Mouse (Mus musculus): ENCODE data around the gene Zc2hc1b.
A peak's percentile ranks its signal among the peaks of the same experiment; 100 is the strongest.
"Not testable (repeated sequence)": the region's sequence is repeated elsewhere in the genome, so short reads cannot be mapped to it uniquely, and the experiment has no call there.

Zc2hc1b gene

DNA sequence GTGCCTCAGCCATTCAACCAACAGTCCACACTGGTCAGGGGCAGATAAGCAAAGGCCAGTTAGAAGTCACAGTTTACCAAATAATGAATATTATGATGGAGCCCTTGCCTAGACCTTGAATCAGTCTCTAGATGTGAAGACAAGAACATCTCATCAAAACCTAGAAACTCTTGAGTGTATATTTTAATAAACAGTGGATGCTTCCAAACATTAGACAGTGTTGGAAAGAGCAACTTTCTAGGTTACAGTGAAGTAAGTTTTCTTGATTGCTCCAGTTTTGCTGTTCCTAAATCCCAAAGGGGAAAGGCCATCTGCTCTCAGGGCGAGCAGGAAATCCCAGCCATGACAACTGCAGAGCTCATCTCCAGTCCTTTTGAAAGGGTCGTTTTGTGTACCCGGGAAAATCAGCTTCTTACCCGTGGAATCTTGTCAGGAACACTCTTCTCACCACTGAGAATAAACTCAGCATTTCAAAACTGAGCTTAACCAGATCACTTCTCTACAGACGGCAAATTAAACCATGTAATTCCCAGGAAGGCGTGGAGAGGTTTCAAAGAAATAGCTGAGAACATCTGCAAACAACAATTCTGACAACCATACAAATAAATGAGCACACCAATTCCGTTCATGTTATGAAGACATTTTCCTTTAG is at the start of gene Zc2hc1b:
TSS of gene Zc2hc1b (minus strand) at position 51 of the 652 bp plus-strand sequence.
- ATAC-seq (ENCODE audit: low TSS enrichment) = no peak

DNA sequence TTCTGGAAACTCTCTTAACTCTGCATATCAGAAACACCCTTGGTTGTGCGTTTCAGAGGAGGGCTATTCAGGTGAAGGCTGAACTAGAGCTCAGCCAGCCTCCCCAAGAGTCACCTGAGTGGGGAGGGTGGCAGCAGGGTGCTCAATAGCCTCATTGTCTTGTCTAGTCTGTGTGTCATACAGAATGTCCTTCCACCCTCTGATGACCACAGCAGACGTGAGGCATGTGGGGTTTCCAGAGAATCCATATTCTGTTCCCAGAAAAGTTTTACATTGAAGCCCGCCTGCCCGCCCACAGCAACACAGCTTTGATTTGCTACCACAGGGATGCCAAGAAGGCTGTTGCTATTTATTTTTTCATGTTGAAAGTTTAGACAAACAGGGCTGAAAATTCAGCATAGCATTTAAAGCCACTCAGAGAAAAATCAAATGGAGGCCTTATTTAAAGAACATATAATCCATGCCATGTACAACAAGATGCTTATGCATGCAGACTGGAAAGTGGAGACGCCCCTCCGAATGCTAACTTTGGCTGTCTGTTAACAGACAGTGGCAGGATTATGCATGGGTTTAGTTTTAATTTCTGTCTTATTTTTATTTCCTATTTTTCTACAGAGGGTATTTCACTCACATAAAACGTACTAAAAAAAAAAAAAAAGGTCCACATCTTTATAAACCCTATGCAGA is 47.7 kb upstream of the Zc2hc1b start:
- peak; percentile 34; the same call in 1 of the 2 replicates for ATAC-seq (ENCODE audit: low TSS enrichment)

DNA sequence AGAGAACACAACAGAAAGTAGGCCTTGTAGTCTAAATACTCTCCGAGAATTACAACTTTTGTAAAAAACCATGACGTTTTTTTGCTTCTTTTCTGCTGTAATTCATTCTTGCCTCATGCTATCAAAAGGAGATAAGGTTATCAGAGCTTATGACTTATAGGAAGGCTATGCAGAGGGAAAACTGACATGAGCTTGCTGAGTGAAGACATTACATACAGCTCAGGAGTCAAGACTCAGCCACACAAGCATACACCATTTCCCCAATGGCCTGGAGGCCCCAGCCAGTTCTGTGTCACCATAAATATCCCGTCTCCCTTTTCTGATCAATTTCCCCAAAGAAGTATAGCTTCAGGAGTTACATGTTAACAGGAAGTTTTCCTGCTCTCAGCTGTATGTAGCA is 44.3 kb upstream of the Zc2hc1b start:
- ATAC-seq (ENCODE audit: low TSS enrichment) = no peak

DNA sequence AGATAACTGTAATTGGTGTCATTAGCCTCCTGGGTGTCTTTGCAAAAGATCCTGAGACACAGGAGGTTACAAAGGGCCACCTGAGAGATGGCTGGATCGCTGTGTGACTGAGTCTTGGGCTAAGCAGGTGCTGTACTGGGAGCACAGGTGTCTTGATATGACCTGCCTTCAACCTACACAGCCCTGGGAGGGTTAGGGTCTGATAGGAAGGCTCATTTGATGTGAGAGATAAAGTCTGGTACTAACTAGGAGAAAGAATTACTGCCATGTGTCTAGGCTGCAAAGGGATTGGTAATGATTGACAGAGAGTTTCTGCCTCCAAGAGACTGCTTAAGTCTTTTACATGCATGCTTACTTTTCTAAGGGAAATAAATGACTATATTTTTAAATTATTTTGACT is 42.2 kb upstream of the Zc2hc1b start:
- ATAC-seq (ENCODE audit: low TSS enrichment) = no peak

DNA sequence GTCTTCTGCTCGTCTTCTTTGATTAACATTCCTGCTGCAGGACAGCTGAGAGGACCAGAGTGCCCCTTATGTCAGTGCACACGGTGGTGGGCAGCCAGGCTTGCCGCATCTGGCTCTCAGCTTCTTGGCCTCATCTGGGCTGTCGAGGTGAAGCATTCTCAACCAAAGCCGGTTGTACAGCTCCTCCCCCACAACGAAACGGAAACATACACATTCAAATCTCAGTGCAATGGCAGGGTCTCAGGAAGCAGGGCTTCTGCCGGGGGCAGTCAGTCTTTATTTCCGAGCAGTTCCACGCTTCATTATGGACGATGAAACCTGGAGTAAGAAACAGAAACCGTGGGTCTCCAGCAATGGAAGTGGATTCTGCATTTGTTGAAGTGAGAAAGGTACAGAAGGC is 36.1 kb upstream of the Zc2hc1b start:
- no peak for ATAC-seq (ENCODE audit: low TSS enrichment)

DNA sequence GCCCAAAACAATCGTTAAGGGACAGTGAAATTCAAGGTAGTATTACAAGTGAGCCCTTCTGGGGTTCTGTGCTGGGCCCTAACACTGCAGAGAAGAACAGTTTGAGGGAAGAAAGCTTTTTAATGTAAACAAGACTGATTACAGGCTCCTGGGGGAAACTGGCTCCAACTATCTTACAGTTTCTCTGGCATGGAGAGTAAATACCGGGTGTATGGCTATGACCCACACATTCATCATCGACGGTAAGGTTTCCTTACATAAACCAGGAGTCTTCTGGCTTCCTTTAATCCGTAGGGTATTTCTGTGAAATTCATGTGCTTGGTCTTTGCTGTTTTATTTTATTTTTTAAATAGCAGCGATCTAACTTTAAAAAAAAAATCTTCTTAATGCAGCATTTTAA is 35.0 kb upstream of the Zc2hc1b start:
- no peak for ATAC-seq (ENCODE audit: low TSS enrichment)

DNA sequence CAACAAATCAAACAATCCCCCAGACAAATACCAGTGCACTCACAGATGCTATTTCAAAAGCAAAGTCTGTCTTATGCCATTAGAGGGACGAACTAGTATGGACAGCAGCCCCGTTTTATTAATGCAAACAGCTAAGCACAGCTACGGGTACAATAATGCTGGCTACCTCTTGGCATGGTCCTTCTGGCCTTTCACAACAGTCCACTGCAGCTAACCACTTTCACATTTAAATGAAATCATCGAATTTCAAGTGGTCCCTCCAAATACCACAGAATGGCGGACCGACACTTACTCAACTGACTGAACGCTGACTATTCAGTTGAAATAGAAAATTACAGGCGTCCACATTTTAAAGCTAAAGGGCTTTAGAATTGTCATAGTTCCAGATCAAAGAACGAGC is 34.5 kb upstream of the Zc2hc1b start:
- no peak for ATAC-seq (ENCODE audit: low TSS enrichment)

DNA sequence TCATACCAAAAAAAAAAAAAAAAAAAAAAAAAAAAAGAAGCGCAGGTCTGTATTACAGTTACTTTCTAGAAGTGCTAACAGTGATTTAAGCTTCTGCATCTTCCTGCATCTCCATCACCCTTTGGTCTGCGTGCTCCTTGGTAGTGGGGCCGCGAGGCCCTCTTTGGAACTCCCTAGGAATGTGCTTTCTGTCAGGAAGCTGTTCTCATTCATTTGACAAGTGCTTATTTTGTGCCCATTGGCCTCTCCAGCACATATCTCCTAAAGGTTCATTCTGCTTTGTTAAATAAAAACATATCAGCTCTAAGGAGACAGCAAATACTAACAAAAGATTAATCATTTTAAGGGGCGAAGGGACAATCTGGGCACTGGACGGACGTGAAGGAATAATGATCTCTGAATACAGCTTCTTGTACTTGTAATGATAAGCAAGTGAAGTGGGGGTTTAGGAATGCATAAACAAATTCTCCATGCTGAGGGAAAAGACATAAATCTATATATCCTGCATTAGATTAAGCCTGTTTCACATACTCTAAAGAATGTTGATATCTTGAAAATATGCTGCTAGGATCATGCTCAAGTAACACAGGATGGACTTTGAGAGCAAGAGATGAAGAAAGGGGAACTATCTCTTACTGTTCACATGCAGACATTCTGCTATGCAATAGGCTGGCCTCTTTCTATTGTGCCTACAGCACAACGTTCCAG is 32.3 kb upstream of the Zc2hc1b start:
- ATAC-seq (ENCODE audit: low TSS enrichment) = no peak

DNA sequence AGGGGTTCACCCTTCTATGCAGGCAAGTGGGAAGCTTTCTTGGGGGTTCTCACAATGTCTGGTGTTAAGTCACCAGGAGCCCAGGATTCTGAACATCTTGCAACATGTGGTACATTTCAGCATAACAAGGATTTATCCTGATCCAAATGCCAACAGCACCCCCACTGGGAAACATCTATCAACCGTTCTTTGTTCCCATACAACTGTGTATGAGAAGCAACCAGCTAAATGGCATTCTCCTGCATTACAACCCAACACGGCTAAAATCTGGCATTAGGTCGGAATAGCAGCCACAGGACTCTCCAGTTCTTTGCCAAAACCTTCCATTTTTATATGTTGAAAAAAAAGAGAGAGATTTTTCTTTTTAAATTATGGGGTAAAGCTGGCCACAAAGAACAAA is 31.7 kb upstream of the Zc2hc1b start:
- ATAC-seq (ENCODE audit: low TSS enrichment) = no peak

DNA sequence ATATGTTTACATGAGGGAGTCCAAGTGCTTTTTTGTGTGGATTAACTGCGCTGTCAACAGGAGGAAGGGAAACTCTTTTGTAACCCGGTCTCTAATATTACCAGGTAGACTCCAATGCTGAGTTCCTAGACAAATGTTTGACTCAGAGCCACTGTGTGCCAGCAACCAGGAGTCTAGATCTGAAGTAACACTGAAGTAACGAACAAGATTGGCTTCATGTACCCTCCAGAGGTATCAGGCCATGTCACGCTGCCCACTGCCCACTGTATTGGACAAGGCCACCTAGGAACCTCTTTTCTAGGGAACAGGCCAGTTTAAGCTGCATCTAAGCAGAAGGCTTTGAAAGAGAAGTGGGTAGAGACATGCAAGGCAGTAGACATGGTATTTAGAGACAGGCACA is 31.2 kb upstream of the Zc2hc1b start:
- ATAC-seq (ENCODE audit: low TSS enrichment) = no peak

DNA sequence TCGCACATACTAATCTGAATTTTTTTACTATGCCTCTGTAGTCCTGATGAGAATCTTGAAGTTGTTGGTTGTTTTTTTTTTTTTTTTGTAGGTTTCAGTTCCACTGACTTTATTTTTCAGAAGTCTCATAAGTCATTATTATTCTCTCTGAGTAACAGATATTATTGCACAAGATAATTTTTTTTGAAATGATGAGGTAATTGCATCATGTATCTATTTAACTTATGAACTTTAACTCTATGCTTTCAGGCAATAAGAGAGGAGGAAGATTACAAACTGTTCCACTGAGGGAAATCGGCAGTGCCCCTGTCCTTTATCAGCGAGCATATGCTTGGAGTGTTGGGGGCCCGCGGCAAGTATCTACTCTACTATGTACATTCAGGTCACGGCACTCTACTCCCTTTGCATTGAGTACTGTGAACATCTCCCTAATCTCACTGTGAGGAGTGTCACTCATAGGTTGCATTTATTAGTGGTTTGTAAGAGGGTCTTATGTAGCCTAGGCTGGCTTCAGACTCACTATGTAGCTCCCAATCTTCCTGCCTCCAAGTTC is 24.0 kb upstream of the Zc2hc1b start:
- ATAC-seq (ENCODE audit: low TSS enrichment) = no peak

DNA sequence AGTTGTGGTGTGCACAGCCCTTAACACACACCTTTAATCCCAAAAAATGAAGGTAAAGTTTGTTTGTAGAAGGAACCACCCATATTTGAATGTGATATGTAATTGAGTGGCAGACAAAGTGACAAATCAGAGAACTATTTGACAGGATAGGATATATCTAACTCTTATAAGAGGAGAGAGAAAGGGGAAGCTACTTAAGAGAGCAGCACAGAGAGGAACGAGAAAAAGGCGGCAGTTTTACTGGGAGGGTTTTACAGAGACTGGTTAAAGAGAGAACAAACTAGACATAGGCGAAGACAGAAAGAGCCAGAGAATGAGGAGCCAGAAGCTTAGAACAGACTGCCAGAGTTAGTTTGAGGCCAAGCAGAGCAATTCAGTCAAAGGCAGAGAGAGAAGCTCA is 23.0 kb upstream of the Zc2hc1b start:
- ATAC-seq (ENCODE audit: low TSS enrichment) = no peak

DNA sequence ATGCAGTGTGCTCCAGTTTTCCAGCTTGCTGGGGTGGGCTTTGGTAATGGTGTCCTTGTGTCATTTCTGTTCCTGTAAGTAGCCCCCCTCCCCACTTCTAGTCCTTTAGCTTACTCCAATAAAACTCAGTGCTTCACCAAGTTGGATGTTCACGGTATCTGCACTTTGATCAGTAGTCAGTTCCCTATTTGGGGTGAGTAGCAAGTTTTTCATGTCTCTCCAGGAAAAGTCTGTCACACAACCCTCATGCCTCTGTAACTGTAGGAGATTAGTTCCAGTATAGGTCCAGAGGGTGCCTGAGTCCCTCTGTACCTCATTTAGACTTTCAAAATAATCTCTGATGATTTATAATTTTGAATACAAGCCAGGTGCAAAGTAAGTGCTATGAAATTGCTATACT is 21.4 kb upstream of the Zc2hc1b start:
- ATAC-seq (ENCODE audit: low TSS enrichment) = no peak

DNA sequence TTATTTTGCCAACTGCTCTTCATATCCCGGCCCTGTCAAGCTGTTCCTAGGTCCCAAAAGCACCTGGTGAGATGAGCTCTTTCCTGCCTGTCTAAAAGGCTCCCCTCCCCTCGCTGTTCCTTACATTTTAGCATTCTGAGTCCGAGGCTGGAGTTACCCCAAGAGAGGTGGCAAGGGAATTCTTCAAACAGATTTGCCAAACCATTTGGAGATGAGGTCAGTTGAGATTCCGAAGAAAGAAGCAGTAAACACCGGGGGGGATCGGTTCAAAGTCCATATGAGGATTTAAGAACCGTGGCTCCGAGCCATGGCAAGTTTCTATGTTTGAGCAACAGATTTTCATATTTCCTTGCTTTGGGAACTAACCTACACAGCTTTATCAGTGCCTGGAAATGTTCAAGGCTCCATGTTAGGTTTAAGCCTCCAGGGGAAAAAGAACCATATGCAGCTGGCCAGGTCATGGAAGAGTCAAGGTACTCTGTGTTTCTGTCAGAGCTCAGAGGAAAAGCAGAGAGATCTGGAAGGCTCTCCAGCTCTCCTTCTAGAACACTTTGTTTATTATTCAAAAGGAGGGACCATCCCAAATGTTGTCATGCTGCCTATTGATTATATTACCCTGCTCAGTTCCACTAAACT is 19.2 kb upstream of the Zc2hc1b start:
- ATAC-seq (ENCODE audit: low TSS enrichment) = no peak

DNA sequence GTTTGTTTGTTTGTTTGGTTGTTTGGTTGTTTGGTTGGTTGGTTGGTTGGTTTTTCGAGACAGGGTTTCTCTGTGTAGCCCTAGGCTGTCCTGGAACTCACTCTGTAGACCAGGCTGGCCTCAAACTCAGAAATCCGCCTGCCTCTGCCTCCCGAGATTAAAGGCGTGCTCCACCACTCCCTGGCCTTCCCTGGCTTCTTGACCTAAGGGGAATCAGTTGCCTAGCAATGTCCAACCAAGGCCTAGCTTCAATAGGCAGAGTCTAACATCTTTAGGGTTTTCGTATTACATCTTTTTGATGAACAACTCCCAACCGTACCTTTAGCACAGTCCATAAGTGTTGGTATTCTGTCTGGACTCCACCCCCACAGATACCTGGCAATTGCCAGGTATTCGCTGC is 15.7 kb upstream of the Zc2hc1b start:
- not testable (repeated sequence) for ATAC-seq (ENCODE audit: low TSS enrichment)

DNA sequence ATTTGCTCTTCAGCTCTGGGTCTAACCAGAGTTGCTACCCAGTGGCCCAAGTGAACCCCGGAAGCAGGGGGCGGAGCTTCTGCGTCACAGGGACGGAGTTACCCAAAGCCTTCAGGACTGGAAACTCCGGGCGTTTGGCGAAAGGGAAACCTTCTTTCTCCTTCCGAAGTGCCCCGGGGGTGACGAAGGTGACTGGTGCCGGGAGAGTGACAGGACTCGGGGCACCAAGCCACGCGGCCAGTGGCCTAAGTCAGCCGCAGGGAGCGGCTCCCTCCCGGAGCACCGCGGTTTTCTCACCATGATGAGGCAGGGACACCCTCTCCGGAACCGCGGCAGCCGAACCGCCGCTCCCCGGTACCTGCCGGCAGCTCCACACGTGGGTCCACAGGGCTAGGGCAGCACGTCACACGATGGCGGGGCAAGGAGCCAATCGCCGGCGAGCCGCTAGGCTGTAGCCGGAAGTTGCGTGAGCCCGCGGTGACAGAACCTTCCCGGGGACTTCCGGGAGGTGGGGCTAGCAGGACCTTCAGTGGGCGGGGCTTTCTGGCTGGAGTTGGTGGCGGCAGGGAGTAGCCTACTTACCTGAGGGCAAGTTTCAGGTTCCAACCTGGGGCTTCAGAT is 15.0 kb upstream of the Zc2hc1b start, which contains the start of gene Ltv1:
TSS of gene Ltv1 (minus strand) at position 438 of the 621 bp plus-strand sequence.
- ATAC-seq (ENCODE audit: low TSS enrichment) = peak; percentile 100

DNA sequence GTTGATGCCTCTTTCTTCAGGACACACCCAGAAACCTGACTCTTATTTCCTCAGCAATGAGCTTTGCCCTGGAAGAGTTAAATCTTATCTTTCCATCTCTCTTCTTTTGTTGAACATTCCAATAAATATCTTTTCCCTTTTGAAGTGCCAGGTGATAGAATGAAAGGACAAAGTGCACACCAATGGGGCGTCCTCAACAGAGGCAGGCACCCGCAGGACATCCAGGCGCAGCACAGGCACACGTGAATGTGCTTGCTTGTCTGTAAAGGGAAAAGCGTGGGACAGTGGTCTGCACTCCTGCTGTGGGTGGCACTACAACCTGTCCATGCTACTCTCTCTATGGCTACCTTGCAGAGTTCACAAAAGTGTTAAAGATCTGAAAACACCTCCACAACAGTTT is 12.1 kb upstream of the Zc2hc1b start:
- no peak for ATAC-seq (ENCODE audit: low TSS enrichment)

DNA sequence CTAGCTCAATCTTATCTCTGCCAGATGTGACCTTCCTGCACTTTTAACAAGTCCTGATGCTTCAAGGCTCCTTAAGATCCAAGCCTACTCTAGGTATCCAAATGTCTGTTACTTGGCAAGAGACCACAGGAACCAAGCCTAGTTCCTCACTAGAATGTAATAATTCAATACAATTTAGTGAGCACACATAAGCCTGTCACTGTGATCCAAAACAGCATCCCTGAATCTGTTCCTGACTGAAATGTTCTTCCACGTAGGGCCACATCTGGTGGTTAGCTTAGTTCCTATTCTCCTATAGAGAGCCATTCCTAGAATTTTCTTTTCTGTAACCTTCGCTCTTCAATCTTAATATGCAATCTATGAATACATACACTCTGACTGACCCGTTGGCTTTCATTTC is 8.9 kb upstream of the Zc2hc1b start:
- no peak for ATAC-seq (ENCODE audit: low TSS enrichment)

DNA sequence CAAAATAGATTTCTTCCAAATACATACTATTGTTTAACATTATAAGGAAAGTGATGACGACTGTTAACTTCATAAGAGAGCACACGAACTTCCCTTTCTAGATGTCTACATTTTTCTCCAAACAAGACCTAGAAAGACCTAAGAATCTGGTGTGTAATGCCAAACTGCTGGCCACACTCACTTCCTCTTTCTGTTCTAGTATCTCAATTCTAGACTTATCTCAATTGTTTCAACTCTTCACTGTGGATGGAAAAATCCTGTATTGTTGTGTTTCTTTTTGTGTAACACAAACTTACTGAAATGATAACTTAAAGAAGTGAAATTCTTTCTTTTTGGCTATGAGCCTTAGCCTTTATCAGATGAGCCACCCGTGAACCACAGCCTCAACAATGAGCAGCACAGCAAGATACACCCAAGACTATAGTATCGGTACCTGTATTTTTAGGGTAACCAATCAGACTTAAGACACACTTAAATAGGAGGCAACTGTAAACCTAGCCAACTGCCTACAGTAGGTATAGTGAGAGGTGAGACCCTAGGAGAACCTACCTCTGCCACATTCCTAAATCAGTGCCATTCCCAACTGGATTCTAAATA is 6.4 kb upstream of the Zc2hc1b start:
- ATAC-seq (ENCODE audit: low TSS enrichment) = no peak

DNA sequence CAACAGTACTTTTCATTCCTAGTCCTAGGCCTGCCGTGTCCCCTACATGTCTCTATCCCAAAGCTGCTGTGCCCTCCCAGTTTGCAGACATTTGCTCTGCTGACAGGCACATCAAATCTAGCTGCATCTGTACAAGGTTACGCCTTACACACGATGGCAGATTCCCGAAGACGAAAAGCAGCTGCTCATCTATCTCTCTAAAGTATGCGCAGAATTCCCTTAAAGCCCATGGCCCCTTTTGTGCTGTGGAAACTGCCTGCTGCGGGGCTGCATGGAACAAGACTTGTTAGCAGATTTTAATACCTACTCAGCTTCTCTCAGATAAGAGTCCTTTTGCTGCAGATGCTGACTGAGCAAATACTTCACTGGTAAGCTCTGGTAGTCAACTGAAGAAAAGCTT is 2.4 kb upstream of the Zc2hc1b start:
- no peak for ATAC-seq (ENCODE audit: low TSS enrichment)

DNA sequence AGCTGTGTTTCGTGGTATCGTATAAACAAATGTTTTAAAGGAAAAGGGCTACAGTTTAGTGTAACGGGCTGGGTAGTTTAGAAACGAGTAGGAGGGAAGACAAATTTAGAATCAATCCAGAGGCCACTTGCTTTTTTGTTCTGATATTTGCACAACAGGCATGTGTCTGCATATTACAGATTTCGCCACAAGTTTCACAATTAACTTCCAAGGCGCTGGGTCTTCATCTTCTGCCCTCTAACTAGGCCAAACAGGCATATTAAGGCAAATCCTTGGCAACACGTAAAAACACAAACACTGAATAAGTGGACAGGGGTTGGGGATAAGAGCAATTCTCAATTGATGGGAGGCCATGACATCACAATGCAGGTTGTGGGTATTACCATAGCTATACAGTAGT is 2.0 kb downstream of the Zc2hc1b start:
- no peak for ATAC-seq (ENCODE audit: low TSS enrichment)
